Mouse (Mus musculus): ENCODE measurements around the gene Gm973.

DNA sequence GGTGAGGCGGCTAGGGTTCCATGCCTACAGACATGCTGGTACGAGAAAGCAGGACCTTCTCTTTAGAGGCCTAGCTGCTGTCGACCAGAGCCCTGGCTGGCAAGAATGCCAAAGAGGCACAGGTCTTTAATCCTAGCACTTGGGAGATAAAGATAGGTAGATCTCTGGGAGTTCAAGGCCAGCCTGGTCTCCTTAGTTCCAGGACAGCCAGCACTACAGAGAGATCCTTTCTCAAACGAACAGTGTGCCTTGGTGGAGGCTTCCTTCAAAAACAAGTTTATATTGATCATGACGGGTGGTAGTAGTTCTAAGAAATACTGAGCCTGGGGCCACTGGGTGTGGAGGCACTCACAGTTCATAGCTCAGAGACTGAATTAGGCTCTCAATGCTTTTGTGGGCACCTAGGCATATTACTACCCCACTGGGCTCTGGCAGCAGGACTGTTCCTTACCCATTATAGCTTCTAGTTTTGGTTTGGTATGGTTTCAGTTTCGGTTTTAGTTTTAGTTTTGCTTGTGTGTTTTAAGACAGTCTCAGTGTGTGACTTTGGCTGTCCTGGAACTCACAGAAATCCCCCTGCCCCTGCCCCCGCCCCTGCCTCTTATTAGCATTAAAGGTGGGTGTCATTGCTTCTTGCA, 92.2 kb downstream of the Gm973 start:
- TF ChIP-seq CTCF (IDR thresholded peaks at IDR 0.05; ENCODE audit: borderline replicate concordance, insufficient read depth, low read depth, low read length), result no peak
- TF ChIP-seq POLR2A (IDR thresholded peaks at IDR 0.05; ENCODE audit: borderline replicate concordance, insufficient read depth, low read length), result no peak

Data from cerebellum, adult 2 months (tissue).